Mouse (Mus musculus) myocyte (in vitro differentiated cells): ENCODE data around the gene Otud6a.

Experiments used
- MAX ChIP-seq: IDR thresholded peaks from one replicate; pipeline ENCODE4 v1.6.1; 2011; ENCODE audit warnings: low read depth, mild to moderate bottlenecking, control low read depth
- MYOD1 ChIP-seq, 3 experiments: IDR thresholded peaks; one replicate each; pipeline ENCODE4 v1.6.1; 2011; ENCODE audit warnings: control low read depth in 2 of 3, low read depth in 2 of 3, mild to moderate bottlenecking in 2 of 3, moderate library complexity in 1 of 3; ENCODE audit not compliant: insufficient read length in 2 of 3, control insufficient read depth in 1 of 3
- MYOG ChIP-seq, 3 experiments: IDR thresholded peaks; one replicate each; pipeline ENCODE4 v1.6.1; 2011; ENCODE audit warnings: control low read depth in 2 of 3, low read depth in 2 of 3, mild to moderate bottlenecking in 2 of 3; ENCODE audit not compliant: insufficient read length in 2 of 3, control insufficient read depth in 1 of 3, insufficient read depth in 1 of 3
- POLR2A ChIP-seq: IDR thresholded peaks from one replicate; pipeline ENCODE4 v1.6.1; 2011; ENCODE audit warnings: low read depth, mild to moderate bottlenecking, control low read depth, moderate library complexity; ENCODE audit not compliant: insufficient read length
- POLR2AphosphoS2 ChIP-seq: IDR thresholded peaks from one replicate; pipeline ENCODE4 v1.6.1; 2011; ENCODE audit warnings: low read depth, control low read depth; ENCODE audit not compliant: insufficient read length
- REST ChIP-seq: IDR thresholded peaks from one replicate; pipeline ENCODE4 v1.6.1; 2011; ENCODE audit warnings: mild to moderate bottlenecking, control low read depth, moderate library complexity; ENCODE audit not compliant: insufficient read depth, insufficient read length
- TCF12 ChIP-seq: IDR thresholded peaks from one replicate; pipeline ENCODE4 v1.6.1; 2011; ENCODE audit warnings: mild to moderate bottlenecking, control low read depth; ENCODE audit not compliant: poor library complexity, insufficient read depth, severe bottlenecking
- USF1 ChIP-seq: IDR thresholded peaks from one replicate; pipeline ENCODE4 v1.6.1; 2011; ENCODE audit warnings: low read depth, mild to moderate bottlenecking, control low read depth, moderate library complexity

GRCm38 (mm10) chrX:100395026-100395425 is 33.8 kb upstream of the Otud6a start:
- TF ChIP-seq MYOG (IDR thresholded peaks at IDR 0.05; ENCODE audit: control insufficient read depth in 1 of 3, insufficient read depth in 1 of 3, insufficient read length in 2 of 3, low read depth in 2 of 3) (no peak), POLR2A (no peak), USF1 (no peak), MYOD1 (IDR thresholded peaks at IDR 0.05; ENCODE audit: control insufficient read depth in 1 of 3, insufficient read length in 2 of 3, low read depth in 2 of 3) (no peak), REST (no peak), POLR2AphosphoS2 (no peak), MAX (no peak), TCF12 (no peak)
